Mouse (Mus musculus): ENCODE results near the gene Mrpl46.

Gene Mrpl46

DNA sequence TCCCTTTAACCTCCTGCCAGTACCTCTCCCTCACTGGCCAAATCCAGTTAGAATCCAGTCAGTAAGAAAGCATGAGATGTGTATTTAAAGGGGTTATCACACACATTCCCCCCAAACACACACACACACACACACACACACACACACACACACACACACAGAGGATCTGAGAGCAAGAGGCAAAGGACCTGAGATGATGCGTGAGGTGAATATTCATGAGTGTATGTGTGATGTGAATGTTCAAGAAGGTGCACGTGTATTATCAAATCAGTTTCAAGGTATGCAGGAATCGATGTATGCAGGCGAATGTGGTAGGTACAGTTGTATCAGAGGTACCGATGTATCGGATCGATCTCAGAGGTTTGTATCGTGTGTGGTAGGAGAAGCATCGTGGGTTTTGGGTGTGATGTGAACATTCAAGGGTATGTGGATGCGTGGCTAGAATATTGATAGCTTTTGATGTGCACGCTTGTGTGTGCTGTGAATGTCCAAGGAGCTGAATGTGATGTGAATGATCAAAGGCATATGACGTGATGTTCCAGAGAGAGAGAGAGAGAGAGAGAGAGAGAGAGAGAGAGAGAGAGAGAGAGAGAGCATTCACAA lies 15.3 kb downstream of the Mrpl46 start:
- DNase-seq (ENCODE audit: low spot score): no peak

GRCm38 (mm10) chr7:78766019-78766683 lies 17.2 kb downstream of the Mrpl46 start:
- peak; percentile 53 for DNase-seq (ENCODE audit: low spot score)

- DNase-seq (ENCODE audit: low spot score): no peak
These were observed 18.1 kb downstream of the Mrpl46 start for GRCm38 (mm10) chr7:78765215-78765631.

DNA sequence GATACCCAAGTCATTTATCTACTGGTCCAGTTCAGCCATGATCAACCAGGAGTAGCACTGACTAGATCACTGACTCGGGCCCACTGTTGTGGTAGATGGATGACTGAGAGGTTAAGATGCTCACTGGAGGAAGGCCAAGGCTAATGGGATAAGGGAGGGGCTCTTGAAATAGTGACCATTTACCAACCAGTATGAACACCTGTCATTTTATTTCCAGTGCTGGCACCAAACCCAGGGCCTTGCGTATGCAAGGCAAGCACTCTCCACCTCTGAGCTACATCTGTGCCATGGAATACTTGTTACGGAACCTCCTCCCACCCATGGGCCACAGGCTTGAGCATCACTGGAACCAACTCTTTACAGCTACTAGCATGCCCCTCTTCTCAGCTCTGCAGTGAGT lies 19.5 kb downstream of the Mrpl46 start:
- DNase-seq (ENCODE audit: low spot score): no peak

DNA sequence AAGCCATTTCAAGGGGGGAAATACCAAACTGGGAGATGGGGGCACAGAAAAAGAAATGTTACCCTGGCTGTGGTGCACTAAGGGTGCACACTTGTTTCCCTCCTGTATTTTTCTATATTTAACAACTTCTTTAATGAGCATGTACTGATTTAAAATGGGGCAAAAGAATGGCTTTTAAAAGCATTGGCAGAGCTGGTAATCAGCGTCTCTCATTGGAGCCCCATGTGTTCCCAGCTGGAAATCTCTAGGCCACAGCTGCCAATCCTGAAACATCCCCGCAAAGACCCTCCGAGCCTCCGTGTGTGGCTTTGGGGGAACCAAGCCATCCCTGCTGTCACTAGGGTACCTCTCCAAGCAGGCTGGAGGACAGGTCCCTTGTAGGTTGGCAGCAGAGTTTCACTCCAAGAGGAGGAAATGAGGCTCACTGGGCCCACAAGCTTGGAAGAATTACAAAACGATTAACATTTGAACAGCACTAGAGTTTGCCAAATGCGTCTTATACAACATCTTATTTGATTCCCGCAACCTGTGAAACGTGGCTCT lies 28.8 kb downstream of the Mrpl46 start:
- no peak for DNase-seq (ENCODE audit: low spot score)

GRCm38 (mm10) chr7:78753752-78754457 lies 29.4 kb downstream of the Mrpl46 start:
- no peak for DNase-seq (ENCODE audit: low spot score)

GRCm38 (mm10) chr7:78752961-78753360 lies 30.4 kb downstream of the Mrpl46 start:
- DNase-seq (ENCODE audit: low spot score): no peak

DNA sequence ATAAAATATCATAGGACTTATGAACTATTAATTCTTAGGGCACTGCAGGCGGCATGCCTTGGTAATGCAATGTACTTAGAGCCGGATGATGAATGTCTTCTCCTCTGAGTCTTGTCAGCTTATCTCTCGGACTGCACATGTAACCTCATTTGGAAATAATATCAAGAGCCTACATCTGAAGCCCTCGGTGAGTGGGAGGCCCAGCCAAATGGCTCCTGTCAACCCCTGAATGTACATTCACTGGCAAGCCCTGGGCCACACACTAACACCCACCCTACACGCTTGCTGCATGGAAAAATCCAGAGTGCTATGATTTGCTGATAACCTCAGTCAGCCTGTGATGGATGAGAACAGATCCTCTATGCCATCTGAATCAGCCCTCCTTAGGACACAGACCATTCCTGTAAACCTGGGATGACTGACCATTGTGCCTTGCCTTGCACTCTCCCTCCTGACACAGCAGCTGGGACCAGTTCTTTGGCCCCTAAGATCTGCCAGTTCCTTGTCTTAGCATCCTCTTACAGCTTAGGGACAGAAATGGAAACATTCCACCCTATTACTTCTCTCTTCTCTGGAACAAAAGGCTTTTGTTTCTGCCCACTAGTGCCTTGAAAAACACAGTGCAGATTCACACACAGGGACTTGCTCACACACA lies 39.5 kb downstream of the Mrpl46 start:
- DNase-seq (ENCODE audit: low spot score): no peak

DNA sequence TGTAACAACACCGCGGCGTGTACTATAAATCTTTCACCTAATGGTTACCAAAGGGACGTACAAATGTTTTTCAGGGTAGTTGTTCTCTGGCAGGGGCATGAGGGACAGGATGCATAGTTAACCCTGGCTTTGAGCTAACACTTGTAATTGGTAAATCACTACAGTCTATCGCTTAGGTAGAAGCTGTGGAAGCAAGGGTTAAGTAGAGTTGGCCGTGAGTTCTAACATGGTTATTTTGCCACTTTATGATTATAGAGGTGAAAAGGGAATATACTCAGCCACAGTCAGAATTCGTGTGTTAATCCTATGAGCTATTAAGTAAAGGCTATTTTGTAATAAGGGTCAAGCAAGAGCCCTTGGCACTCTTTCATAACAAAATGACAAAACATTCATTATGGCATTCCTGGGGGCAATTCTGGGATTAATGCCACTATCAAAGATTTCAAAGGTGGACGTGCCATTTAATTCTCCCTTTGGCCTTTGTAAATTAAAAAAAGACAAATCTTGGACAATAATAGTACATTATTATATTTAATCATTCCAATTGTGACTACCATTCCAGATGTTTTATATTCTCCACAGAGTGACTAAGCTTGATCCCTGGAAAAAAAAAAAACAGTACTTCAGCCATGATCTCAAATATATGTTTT lies 43.9 kb downstream of the Mrpl46 start:
- no peak for DNase-seq (ENCODE audit: low spot score)

DNA sequence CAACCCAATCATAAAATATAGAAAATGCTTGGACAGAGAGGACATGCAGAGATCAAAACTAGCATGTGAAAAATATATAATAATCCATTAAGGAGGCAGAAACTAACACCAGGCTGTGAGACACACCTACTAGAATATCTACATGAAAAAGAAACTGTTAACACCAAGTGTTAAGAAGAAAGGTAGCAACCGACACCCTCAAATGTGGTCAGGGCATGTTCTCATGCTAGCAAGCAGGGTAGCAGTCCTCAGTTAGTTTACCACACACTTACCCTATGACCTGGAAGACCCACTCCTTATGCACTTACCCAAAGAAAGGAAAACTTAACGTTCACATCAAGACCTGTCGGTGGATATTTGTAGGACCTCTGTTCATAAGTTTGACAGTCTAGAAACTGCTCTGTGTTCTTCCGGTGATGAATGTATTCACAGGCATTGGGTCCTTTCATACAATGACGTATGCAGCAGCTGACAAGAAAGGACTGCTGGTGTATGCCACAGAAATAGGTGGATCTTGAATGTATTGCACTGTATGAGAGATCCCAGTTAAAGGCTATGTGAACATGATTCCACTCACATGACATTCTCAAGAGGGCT lies 45.6 kb downstream of the Mrpl46 start, which contains the start of gene Ntrk3:
Gene Ntrk3 (minus strand): TSS at position 399 of the 597 bp plus-strand sequence.
- no peak for DNase-seq (ENCODE audit: low spot score)

- DNase-seq (ENCODE audit: low spot score): no peak
These were observed 46.1 kb downstream of the Mrpl46 start for GRCm38 (mm10) chr7:78737196-78737595.

GRCm38 (mm10) chr7:78731391-78731790 lies 51.9 kb downstream of the Mrpl46 start:
- DNase-seq (ENCODE audit: low spot score): no peak

All from ovary, postnatal 10 days (tissue).